Mouse (Mus musculus): ENCODE results near the gene Rtp2.

DNA sequence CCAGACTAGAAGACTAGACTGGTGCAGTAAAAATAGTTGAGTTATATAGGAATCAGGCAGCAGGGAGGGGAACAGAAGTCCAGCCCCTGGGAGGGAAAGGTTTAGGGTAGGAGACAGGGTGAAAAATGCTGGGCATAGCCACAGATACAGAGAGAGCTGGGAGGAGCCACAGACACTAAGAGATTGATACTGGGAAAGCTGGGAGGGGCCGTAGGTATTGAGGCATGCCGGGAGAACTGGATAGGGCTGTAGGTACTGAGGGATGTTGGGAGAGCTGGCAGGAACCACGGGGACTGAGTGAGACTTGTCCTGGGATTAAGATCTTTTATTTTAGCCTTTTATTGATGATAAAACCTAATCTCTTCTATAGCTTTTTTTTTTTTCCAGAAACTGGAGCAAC, 18.8 kb downstream of the Rtp2 start:
- TF ChIP-seq TCF12 (IDR thresholded peaks at IDR 0.05; ENCODE audit: insufficient read depth, poor library complexity, severe bottlenecking) (no peak), MYOG (IDR thresholded peaks at IDR 0.05; ENCODE audit: control insufficient read depth in 1 of 3, insufficient read depth in 1 of 3, insufficient read length in 2 of 3, low read depth in 2 of 3) (no peak), MYOD1 (IDR thresholded peaks at IDR 0.05; ENCODE audit: control insufficient read depth in 1 of 3, insufficient read length in 2 of 3, low read depth in 2 of 3) (no peak), POLR2A (IDR thresholded peaks at IDR 0.05; ENCODE audit: insufficient read length, low read depth) (no peak), MAX (IDR thresholded peaks at IDR 0.05; ENCODE audit: low read depth) (no peak)

All from myocyte (in vitro differentiated cells).